Mouse (Mus musculus): ENCODE measurements at regions not wholly inside any gene's neighbourhood (a gene's known extent, or its start where the extent isn't known, plus 50 kb on each side); places are given as distances from the start of the nearest gene placed in this dataset.

GRCm38 (mm10) chr15:61523036-61523435 lies 600.2 kb upstream of the A1bg start:
- in situ Hi-C loops (cut with MboI; ENCODE audit: low sequenced_read_pairs) = no loop called here

GRCm38 (mm10) chr15:61517265-61517664 lies 594.5 kb upstream of the A1bg start:
- in situ Hi-C loops (cut with MboI; ENCODE audit: low sequenced_read_pairs) = no loop called here

- in situ Hi-C loops (cut with MboI; ENCODE audit: low sequenced_read_pairs) = no loop called here
Observed at GRCm38 (mm10) chr15:61514324-61514723, 591.5 kb upstream of the A1bg start.

- in situ Hi-C loops (cut with MboI; ENCODE audit: low sequenced_read_pairs) = no loop called here
Observed at GRCm38 (mm10) chr15:61508806-61509205, 586.0 kb upstream of the A1bg start.

GRCm38 (mm10) chr15:61506361-61506897 lies 583.6 kb upstream of the A1bg start:
- in situ Hi-C loops (cut with MboI; ENCODE audit: low sequenced_read_pairs) = no loop called here

- in situ Hi-C loops (cut with MboI; ENCODE audit: low sequenced_read_pairs) = no loop called here
Observed at GRCm38 (mm10) chr15:61503436-61503835, 580.6 kb upstream of the A1bg start.

GRCm38 (mm10) chr15:61489731-61490130 lies 566.9 kb upstream of the A1bg start:
- in situ Hi-C loops (cut with MboI; ENCODE audit: low sequenced_read_pairs) = no loop called here

- in situ Hi-C loops (cut with MboI; ENCODE audit: low sequenced_read_pairs) = no loop called here
Observed at GRCm38 (mm10) chr15:61481861-61482260, 559.0 kb upstream of the A1bg start.

GRCm38 (mm10) chr15:61473900-61474299 lies 551.1 kb upstream of the A1bg start:
- in situ Hi-C loops (cut with MboI; ENCODE audit: low sequenced_read_pairs) = no loop called here

GRCm38 (mm10) chr15:61455042-61455441 lies 532.2 kb upstream of the A1bg start:
- in situ Hi-C loops (cut with MboI; ENCODE audit: low sequenced_read_pairs) = no loop called here

- in situ Hi-C loops (cut with MboI; ENCODE audit: low sequenced_read_pairs) = no loop called here
Observed at GRCm38 (mm10) chr15:61454350-61454671, 531.5 kb upstream of the A1bg start.

- in situ Hi-C loops (cut with MboI; ENCODE audit: low sequenced_read_pairs) = no loop called here
Observed at GRCm38 (mm10) chr15:61453656-61454349, 531.0 kb upstream of the A1bg start.

GRCm38 (mm10) chr15:61450217-61450616 lies 527.4 kb upstream of the A1bg start:
- in situ Hi-C loops (cut with MboI; ENCODE audit: low sequenced_read_pairs) = no loop called here

GRCm38 (mm10) chr15:61448482-61448881 lies 525.7 kb upstream of the A1bg start:
- in situ Hi-C loops (cut with MboI; ENCODE audit: low sequenced_read_pairs) = no loop called here

- in situ Hi-C loops (cut with MboI; ENCODE audit: low sequenced_read_pairs) = no loop called here
Observed at GRCm38 (mm10) chr15:61446053-61446840, 523.4 kb upstream of the A1bg start.

GRCm38 (mm10) chr15:61441734-61442398 lies 519.1 kb upstream of the A1bg start:
- in situ Hi-C loops (cut with MboI; ENCODE audit: low sequenced_read_pairs) = no loop called here

- in situ Hi-C loops (cut with MboI; ENCODE audit: low sequenced_read_pairs) = no loop called here
Observed at GRCm38 (mm10) chr15:61441012-61441411, 518.2 kb upstream of the A1bg start.

- in situ Hi-C loops (cut with MboI; ENCODE audit: low sequenced_read_pairs) = no loop called here
Observed at GRCm38 (mm10) chr15:61440284-61440683, 517.5 kb upstream of the A1bg start.

GRCm38 (mm10) chr15:61439623-61440170 lies 516.9 kb upstream of the A1bg start:
- in situ Hi-C loops (cut with MboI; ENCODE audit: low sequenced_read_pairs) = no loop called here

- in situ Hi-C loops (cut with MboI; ENCODE audit: low sequenced_read_pairs) = no loop called here
Observed at GRCm38 (mm10) chr15:61428818-61429415, 506.1 kb upstream of the A1bg start.

- in situ Hi-C loops (cut with MboI; ENCODE audit: low sequenced_read_pairs) = no loop called here
Observed at GRCm38 (mm10) chr15:61422989-61423388, 500.2 kb upstream of the A1bg start.

Data from CH12F3 (cell line).